Mouse (Mus musculus) lung, postnatal 14 days (tissue): ENCODE results near the gene Ceacam15.
"Not testable (repeated sequence)": the region's sequence is repeated elsewhere in the genome, so short reads cannot be mapped to it uniquely, and the experiment has no call there.

Source experiments
- DNase-seq: peaks from one replicate; pipeline ENCODE4 v3.0.0; 2021

The Ceacam15 gene

GRCm38 (mm10) chr7:16675605-16676004 is at the start of gene Ceacam15:
TSS of gene Ceacam15 (minus strand) at chr7:16675705.
- DNase-seq, result no peak

GRCm38 (mm10) chr7:16722490-16722889 is 47.0 kb upstream of the Ceacam15 start:
- not testable (repeated sequence) for DNase-seq

- no peak for DNase-seq
These were observed 46.1 kb upstream of the Ceacam15 start, which contains the start of gene Ceacam9 for GRCm38 (mm10) chr7:16721629-16722028. TSS of gene Ceacam9 (plus strand) at chr7:16721929.

GRCm38 (mm10) chr7:16716456-16717152 is 41.1 kb upstream of the Ceacam15 start:
- DNase-seq, result not testable (repeated sequence)

- no peak for DNase-seq
These were observed 37.3 kb upstream of the Ceacam15 start for GRCm38 (mm10) chr7:16712633-16713415.

- no peak for DNase-seq
These were observed 35.1 kb upstream of the Ceacam15 start for GRCm38 (mm10) chr7:16710604-16711003.

GRCm38 (mm10) chr7:16708244-16708643 is 32.7 kb upstream of the Ceacam15 start:
- DNase-seq, result no peak

- no peak for DNase-seq
These were observed 30.9 kb upstream of the Ceacam15 start for GRCm38 (mm10) chr7:16706385-16706784.

GRCm38 (mm10) chr7:16700583-16700982 is 25.1 kb upstream of the Ceacam15 start:
- no peak for DNase-seq

GRCm38 (mm10) chr7:16699042-16699441 is 23.5 kb upstream of the Ceacam15 start:
- DNase-seq, result no peak

- DNase-seq, result peak; percentile 37
These were observed 19.5 kb upstream of the Ceacam15 start for GRCm38 (mm10) chr7:16695025-16695424.

- no peak for DNase-seq
These were observed 13.7 kb upstream of the Ceacam15 start for GRCm38 (mm10) chr7:16689196-16689595.

GRCm38 (mm10) chr7:16680194-16680593 is 4.7 kb upstream of the Ceacam15 start:
- DNase-seq, result not testable (repeated sequence)

GRCm38 (mm10) chr7:16674699-16675098 is 806 bp downstream of the Ceacam15 start:
- DNase-seq, result not testable (repeated sequence)

- DNase-seq, result no peak
These were observed 1.7 kb downstream of the Ceacam15 start for GRCm38 (mm10) chr7:16673823-16674222.

GRCm38 (mm10) chr7:16668331-16668930 is 7.1 kb downstream of the Ceacam15 start:
- not testable (repeated sequence) for DNase-seq

- no peak for DNase-seq
These were observed 31.2 kb downstream of the Ceacam15 start for GRCm38 (mm10) chr7:16644260-16644659.

- not testable (repeated sequence) for DNase-seq
These were observed 32.4 kb downstream of the Ceacam15 start for GRCm38 (mm10) chr7:16643106-16643505.

GRCm38 (mm10) chr7:16639028-16639427 is 36.5 kb downstream of the Ceacam15 start:
- peak; percentile 48 for DNase-seq

- no peak for DNase-seq
These were observed 40.4 kb downstream of the Ceacam15 start for GRCm38 (mm10) chr7:16635116-16635515.

GRCm38 (mm10) chr7:16633913-16634312 is 41.6 kb downstream of the Ceacam15 start:
- not testable (repeated sequence) for DNase-seq

GRCm38 (mm10) chr7:16631932-16632331 is 43.6 kb downstream of the Ceacam15 start:
- DNase-seq, result no peak

GRCm38 (mm10) chr7:16631025-16631424 is 44.5 kb downstream of the Ceacam15 start:
- DNase-seq, result no peak
